Mouse (Mus musculus) thymus, adult 2 months (tissue): ENCODE results near the gene Dnah2.

Experiments
- CTCF ChIP-seq: fragments of 200-500 bp; IDR thresholded peaks from 2 replicates; pipeline ENCODE4 v1.5.1; 2012; ENCODE audit warnings: mild to moderate bottlenecking, control low read depth, low read length, moderate library complexity, borderline replicate concordance; ENCODE audit not compliant: control insufficient read depth, poor library complexity, insufficient read depth; ENCODE audit errors: extremely low read depth
- POLR2A ChIP-seq: fragments of 200-500 bp; IDR thresholded peaks from 2 replicates; pipeline ENCODE4 v1.6.1; 2012; ENCODE audit warnings: mild to moderate bottlenecking, low read length, control low read depth, moderate library complexity; ENCODE audit not compliant: control insufficient read depth, poor library complexity, insufficient read depth; ENCODE audit errors: extremely low read depth

- TF ChIP-seq CTCF: no peak
- TF ChIP-seq POLR2A: no peak
Observed at GRCm38 (mm10) chr11:69490898-69491297, 58.0 kb downstream of the Dnah2 start.
